Mouse (Mus musculus): ENCODE results near the gene Cpne7. TPM values are rescaled to one million over a fixed set of nuclear protein-coding genes. Genes with fewer than 3 reads are reported as not detected.

Cpne7 gene
- polyA plus RNA-seq, 1 experiment from 2014 or later = 8.6 TPM

DNA sequence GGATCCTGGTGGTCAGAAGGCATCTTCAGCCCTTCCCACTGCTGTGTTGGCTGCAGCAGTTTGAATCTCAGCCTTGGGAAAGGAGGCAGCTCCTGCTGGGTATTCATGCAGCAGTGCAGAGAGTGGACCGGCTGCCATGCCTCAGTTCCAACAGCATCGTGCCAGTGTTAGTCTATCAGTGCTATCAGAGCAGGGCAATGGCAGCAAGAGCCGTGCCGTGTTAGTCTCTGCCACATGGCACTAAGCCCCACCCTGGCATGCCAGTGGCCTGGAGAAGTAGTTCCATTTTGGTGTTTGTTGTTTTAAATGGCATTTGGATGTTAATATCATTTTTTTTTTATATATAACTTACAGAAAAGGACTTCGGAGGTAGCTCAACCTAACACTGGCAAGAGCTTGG is 8.2 kb upstream of the Cpne7 start:
- H3K4me3 ChIP-seq (ENCODE audit: low read length) = no peak overlapping the region
- no peak overlapping the region for H3K9ac ChIP-seq (ENCODE audit: low read depth, low read length)
- H3K4me1 ChIP-seq (ENCODE audit: control insufficient read depth, insufficient read depth, low read depth, low read length) = peaks cover 4% of the 10 kb centered on the region
- H3K36me3 ChIP-seq (ENCODE audit: control insufficient read depth, insufficient read depth, low read length) = peaks cover 16% of the 10 kb centered on the region
- WGBS = 75% methylated on average over 5 of the region's 5 CpGs
- no peak overlapping the region for H3K4me2 ChIP-seq (ENCODE audit: low read length)
- H3K27me3 ChIP-seq (replicated peaks; ENCODE audit: control insufficient read depth, insufficient read depth, low read length) = no peaks in the 10 kb centered on the region
- no peak for ATAC-seq
- H3K9me3 ChIP-seq (ENCODE audit: control insufficient read depth, low read length) = no peaks in the 10 kb centered on the region
- no peak overlapping the region for H3K27ac ChIP-seq (ENCODE audit: low read depth, low read length)

GRCm38 (mm10) chr8:123110649-123111048 is 6.5 kb upstream of the Cpne7 start:
- H3K4me3 ChIP-seq (ENCODE audit: low read length) = no peak overlapping the region
- ATAC-seq = no peak
- WGBS = 16% methylated on average over 4 of the region's 4 CpGs
- H3K27ac ChIP-seq (ENCODE audit: low read depth, low read length) = no peak overlapping the region
- no peak overlapping the region for H3K4me2 ChIP-seq (ENCODE audit: low read length)
- peaks cover under 1% of the 10 kb centered on the region; the same call in 1 of the 2 replicates for H3K36me3 ChIP-seq (ENCODE audit: control insufficient read depth, insufficient read depth, low read length)
- H3K4me1 ChIP-seq (ENCODE audit: control insufficient read depth, insufficient read depth, low read depth, low read length) = no peaks in the 10 kb centered on the region
- no peaks in the 10 kb centered on the region for H3K9me3 ChIP-seq (ENCODE audit: control insufficient read depth, low read length)
- H3K9ac ChIP-seq (ENCODE audit: low read depth, low read length) = no peak overlapping the region
- peaks cover 1% of the 10 kb centered on the region for H3K27me3 ChIP-seq (replicated peaks; ENCODE audit: control insufficient read depth, insufficient read depth, low read length)

- H3K9ac ChIP-seq (ENCODE audit: low read depth, low read length) = no peak overlapping the region
- H3K4me1 ChIP-seq (ENCODE audit: control insufficient read depth, insufficient read depth, low read depth, low read length) = peaks cover 14% of the 10 kb centered on the region
- no peaks in the 10 kb centered on the region for H3K36me3 ChIP-seq (ENCODE audit: control insufficient read depth, insufficient read depth, low read length)
- H3K27me3 ChIP-seq (replicated peaks; ENCODE audit: control insufficient read depth, insufficient read depth, low read length) = peaks cover 20% of the 10 kb centered on the region
- no peaks in the 10 kb centered on the region for H3K9me3 ChIP-seq (ENCODE audit: control insufficient read depth, low read length)
- no peak overlapping the region for H3K27ac ChIP-seq (ENCODE audit: low read depth, low read length)
- no peak overlapping the region for H3K4me3 ChIP-seq (ENCODE audit: low read length)
- no peak overlapping the region for H3K4me2 ChIP-seq (ENCODE audit: low read length)
- 81% methylated on average over 9 of the region's 9 CpGs for WGBS
- no peak for ATAC-seq
Observed at GRCm38 (mm10) chr8:123112892-123113291, 4.3 kb upstream of the Cpne7 start.

DNA sequence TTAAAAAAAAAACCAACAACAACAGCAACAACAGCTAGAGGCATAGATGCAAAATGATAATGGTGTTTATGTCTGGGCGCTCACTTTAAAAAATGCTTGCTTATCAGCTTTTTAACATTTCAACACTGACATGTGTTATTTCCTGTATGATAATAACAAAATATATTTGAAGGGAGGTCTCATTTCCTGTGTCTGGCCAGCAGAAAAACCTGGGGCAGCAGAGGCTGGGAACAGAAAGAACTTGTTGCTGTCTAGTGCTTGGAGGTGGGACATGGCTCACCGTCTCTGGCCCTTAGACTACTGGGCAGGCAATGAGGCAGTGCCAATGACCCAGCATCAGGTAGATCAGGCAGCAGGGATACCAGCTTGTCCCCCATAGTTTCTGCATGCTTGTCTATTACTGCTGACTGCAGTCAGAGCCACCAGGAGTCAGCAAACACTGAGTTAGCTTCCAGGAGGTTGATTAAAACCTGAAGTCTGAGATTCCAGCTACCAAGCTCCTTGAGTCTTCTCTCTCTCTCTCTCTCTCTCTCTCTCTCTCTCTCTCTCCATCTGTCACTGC is 3.2 kb upstream of the Cpne7 start:
- no peak for ATAC-seq
- Histone ChIP-seq H3K36me3 (ENCODE audit: control insufficient read depth, insufficient read depth, low read length) (no peaks in the 10 kb centered on the region), H3K9me3 (ENCODE audit: control insufficient read depth, low read length) (no peaks in the 10 kb centered on the region), H3K4me1 (ENCODE audit: control insufficient read depth, insufficient read depth, low read depth, low read length) (peaks cover 18% of the 10 kb centered on the region), H3K27me3 (replicated peaks; ENCODE audit: control insufficient read depth, insufficient read depth, low read length) (peaks cover 28% of the 10 kb centered on the region), H3K9ac (ENCODE audit: low read depth, low read length) (no peak overlapping the region), H3K27ac (ENCODE audit: low read depth, low read length) (no peak overlapping the region), H3K4me2 (ENCODE audit: low read length) (no peak overlapping the region), H3K4me3 (ENCODE audit: low read length) (no peak overlapping the region)
- WGBS = 62% methylated on average over 2 of the region's 2 CpGs

- Histone ChIP-seq H3K4me2 (ENCODE audit: low read length) (no peak overlapping the region), H3K27me3 (replicated peaks; ENCODE audit: control insufficient read depth, insufficient read depth, low read length) (peaks cover 34% of the 10 kb centered on the region), H3K27ac (ENCODE audit: low read depth, low read length) (no peak overlapping the region), H3K36me3 (ENCODE audit: control insufficient read depth, insufficient read depth, low read length) (no peaks in the 10 kb centered on the region), H3K9ac (ENCODE audit: low read depth, low read length) (no peak overlapping the region), H3K4me3 (ENCODE audit: low read length) (no peak overlapping the region), H3K9me3 (ENCODE audit: control insufficient read depth, low read length) (no peaks in the 10 kb centered on the region), H3K4me1 (ENCODE audit: control insufficient read depth, insufficient read depth, low read depth, low read length) (peaks cover 18% of the 10 kb centered on the region)
- 59% methylated on average over 3 of the region's 3 CpGs for WGBS
- no peak for ATAC-seq
Observed at GRCm38 (mm10) chr8:123114644-123115043, 2.5 kb upstream of the Cpne7 start.

DNA sequence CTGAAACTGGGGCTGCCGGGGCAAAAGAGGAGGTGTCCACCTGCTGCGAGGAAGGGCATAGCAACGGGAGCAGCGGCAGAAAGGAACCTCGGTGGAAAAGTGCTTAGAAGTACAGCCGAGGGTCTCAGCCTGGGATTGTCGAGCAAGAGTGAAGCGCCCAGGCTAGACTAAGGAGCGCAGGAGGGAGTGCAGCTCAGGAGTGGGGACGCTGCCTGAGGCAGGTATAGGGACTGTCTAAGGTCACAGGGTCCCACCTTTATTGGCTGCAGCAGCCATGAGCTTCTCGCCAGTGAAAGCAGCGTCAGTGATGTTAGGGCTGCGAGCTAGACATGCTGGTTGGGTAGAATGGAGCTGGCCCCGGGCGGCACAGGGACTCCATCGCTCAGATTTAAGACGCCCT is 570 bp downstream of the Cpne7 start:
- WGBS = 1% methylated on average over 17 of the region's 17 CpGs
- ATAC-seq = no peak
- Histone ChIP-seq H3K9ac (ENCODE audit: low read depth, low read length) (peak overlapping the region; percentile 64), H3K36me3 (ENCODE audit: control insufficient read depth, insufficient read depth, low read length) (no peaks in the 10 kb centered on the region), H3K4me1 (ENCODE audit: control insufficient read depth, insufficient read depth, low read depth, low read length) (peaks cover 18% of the 10 kb centered on the region), H3K4me3 (ENCODE audit: low read length) (peak overlapping the region; percentile 51), H3K9me3 (ENCODE audit: control insufficient read depth, low read length) (no peaks in the 10 kb centered on the region), H3K27ac (ENCODE audit: low read depth, low read length) (no peak overlapping the region), H3K4me2 (ENCODE audit: low read length) (peak overlapping the region; percentile 90), H3K27me3 (replicated peaks; ENCODE audit: control insufficient read depth, insufficient read depth, low read length) (peaks cover 37% of the 10 kb centered on the region)

DNA sequence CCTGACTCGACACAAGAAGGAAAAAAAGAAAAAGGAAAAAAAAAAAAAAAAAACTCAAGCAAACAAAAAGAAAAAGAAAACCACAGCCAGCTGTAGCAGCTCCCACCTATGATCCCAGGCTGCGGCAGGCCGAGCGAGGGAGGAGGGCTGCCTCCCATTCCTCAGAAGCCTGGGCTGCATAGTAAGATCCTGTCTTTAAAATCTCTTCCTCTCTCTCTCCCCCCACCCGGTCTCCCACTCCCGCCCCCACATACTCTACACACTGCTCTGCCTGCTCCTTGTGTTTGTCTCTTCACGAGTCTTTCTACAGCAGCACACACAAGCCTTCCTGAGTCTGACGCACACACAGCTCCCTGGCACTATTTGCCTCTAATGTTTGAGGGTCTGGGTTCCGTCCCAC is 4.9 kb downstream of the Cpne7 start:
- no peaks in the 10 kb centered on the region for H3K36me3 ChIP-seq (ENCODE audit: control insufficient read depth, insufficient read depth, low read length)
- H3K4me2 ChIP-seq (ENCODE audit: low read length) = no peak overlapping the region
- H3K4me3 ChIP-seq (ENCODE audit: low read length) = no peak overlapping the region
- no peak for ATAC-seq
- WGBS = 65% methylated on average over 9 of the region's 9 CpGs
- H3K27ac ChIP-seq (ENCODE audit: low read depth, low read length) = no peak overlapping the region
- H3K9ac ChIP-seq (ENCODE audit: low read depth, low read length) = no peak overlapping the region
- H3K9me3 ChIP-seq (ENCODE audit: control insufficient read depth, low read length) = no peaks in the 10 kb centered on the region
- peaks cover 23% of the 10 kb centered on the region for H3K27me3 ChIP-seq (replicated peaks; ENCODE audit: control insufficient read depth, insufficient read depth, low read length)
- H3K4me1 ChIP-seq (ENCODE audit: control insufficient read depth, insufficient read depth, low read depth, low read length) = peaks cover 12% of the 10 kb centered on the region

DNA sequence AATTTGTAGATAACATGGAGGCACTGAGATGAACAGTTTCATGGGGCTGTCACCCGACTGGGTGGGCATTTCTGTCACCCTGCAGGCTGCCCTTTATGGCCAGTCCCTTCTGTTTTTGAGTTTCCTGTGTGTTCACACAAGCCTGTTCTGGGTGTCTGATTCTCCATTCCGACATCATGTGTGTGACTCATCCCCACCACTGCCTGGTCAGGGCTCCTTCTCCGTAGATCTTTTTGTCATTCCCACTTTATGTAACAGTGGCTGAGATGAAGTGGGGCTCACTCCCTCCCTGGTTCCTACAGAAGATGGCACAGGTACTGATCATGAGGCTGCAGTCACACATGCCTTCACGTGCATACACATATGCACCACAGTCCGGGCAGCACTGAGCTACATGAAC is 5.5 kb downstream of the Cpne7 start:
- peaks cover 19% of the 10 kb centered on the region for H3K27me3 ChIP-seq (replicated peaks; ENCODE audit: control insufficient read depth, insufficient read depth, low read length)
- no peak overlapping the region for H3K4me2 ChIP-seq (ENCODE audit: low read length)
- H3K36me3 ChIP-seq (ENCODE audit: control insufficient read depth, insufficient read depth, low read length) = no peaks in the 10 kb centered on the region
- H3K9me3 ChIP-seq (ENCODE audit: control insufficient read depth, low read length) = no peaks in the 10 kb centered on the region
- 86% methylated on average over 5 of the region's 5 CpGs for WGBS
- H3K9ac ChIP-seq (ENCODE audit: low read depth, low read length) = no peak overlapping the region
- H3K4me1 ChIP-seq (ENCODE audit: control insufficient read depth, insufficient read depth, low read depth, low read length) = peaks cover 6% of the 10 kb centered on the region
- H3K27ac ChIP-seq (ENCODE audit: low read depth, low read length) = no peak overlapping the region
- ATAC-seq = no peak
- no peak overlapping the region for H3K4me3 ChIP-seq (ENCODE audit: low read length)

DNA sequence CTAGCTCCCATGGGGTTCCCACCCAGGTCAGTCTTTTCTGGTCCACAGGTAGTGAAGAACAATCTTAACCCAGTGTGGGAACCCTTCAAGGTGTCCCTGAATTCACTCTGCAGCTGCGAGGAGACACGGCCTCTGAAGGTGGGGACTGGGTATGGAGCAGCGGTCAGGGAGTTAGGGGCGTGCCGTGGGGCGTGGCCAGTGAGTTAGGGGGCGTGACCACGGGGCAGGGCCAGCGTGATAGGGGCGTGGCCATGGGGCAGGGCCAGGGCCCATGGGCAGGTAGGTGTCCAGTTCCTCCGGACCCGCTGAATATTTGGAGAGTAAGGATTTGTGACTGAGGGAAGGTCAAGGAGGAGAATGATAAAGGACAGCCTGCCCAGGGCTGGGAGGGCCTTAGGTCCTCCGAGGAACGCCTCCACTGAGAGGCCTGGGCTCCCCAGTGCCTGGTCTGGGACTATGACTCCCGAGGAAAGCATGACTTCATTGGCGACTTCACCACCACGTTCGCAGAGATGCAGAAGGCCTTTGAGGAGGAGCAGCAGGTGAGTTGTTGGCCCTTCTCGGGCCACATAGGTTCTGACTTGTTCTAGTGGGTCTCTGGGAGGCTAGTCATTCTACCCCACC is 9.1 kb downstream of the Cpne7 start:
- Histone ChIP-seq H3K4me1 (ENCODE audit: control insufficient read depth, insufficient read depth, low read depth, low read length) (no peaks in the 10 kb centered on the region), H3K27me3 (replicated peaks; ENCODE audit: control insufficient read depth, insufficient read depth, low read length) (no peaks in the 10 kb centered on the region)

More for the DNA sequence above, 9.1 kb downstream of the Cpne7 start:
- H3K36me3 ChIP-seq (ENCODE audit: control insufficient read depth, insufficient read depth, low read length) = no peaks in the 10 kb centered on the region
- no peak overlapping the region for H3K4me2 ChIP-seq (ENCODE audit: low read length)
- no peak for ATAC-seq
- no peak overlapping the region for H3K27ac ChIP-seq (ENCODE audit: low read depth, low read length)
- H3K9me3 ChIP-seq (ENCODE audit: control insufficient read depth, low read length) = no peaks in the 10 kb centered on the region
- 9% methylated on average over 19 of the region's 19 CpGs for WGBS
- H3K4me3 ChIP-seq (ENCODE audit: low read length) = no peak overlapping the region
- H3K9ac ChIP-seq (ENCODE audit: low read depth, low read length) = no peak overlapping the region
